Mouse (Mus musculus) hindbrain, embryonic 16.5 days (tissue): Measurements from ENCODE around the gene Tsga10ip. TPM values are rescaled to one million over a fixed set of nuclear protein-coding genes. Genes with fewer than 3 reads are reported as not detected.

ENCODE experiments used
- ATAC-seq: fragments of 200-750 bp; cut with Nextera tagmentation; 2 replicates; pipeline ENCODE4 v1.8.0; 2017; ENCODE audit warnings: moderate TSS enrichment, moderate library complexity
- H3K27ac ChIP-seq: fragments of 300-500 bp; sonication (generic); 2 replicates; pipeline ENCODE4 v1.5.1; 2014; ENCODE audit warnings: low read depth, mild to moderate bottlenecking, control low read depth, low read length, moderate library complexity
- H3K27me3 ChIP-seq: fragments of 300-500 bp; sonication (generic); replicated peaks from 2 replicates; pipeline ENCODE4 v1.6.1; 2014; ENCODE audit warnings: low read length; ENCODE audit not compliant: control insufficient read depth, insufficient read depth
- H3K36me3 ChIP-seq: fragments of 300-500 bp; sonication (generic); 2 replicates; pipeline ENCODE4 v1.6.1; 2014; ENCODE audit warnings: mild to moderate bottlenecking, low read length, moderate library complexity, mixed read lengths; ENCODE audit not compliant: control insufficient read depth, insufficient read depth
- H3K4me1 ChIP-seq: fragments of 300-500 bp; sonication (generic); 2 replicates; pipeline ENCODE4 v1.6.1; 2014; ENCODE audit warnings: low read depth, low read length; ENCODE audit not compliant: control insufficient read depth, insufficient read depth
- H3K4me2 ChIP-seq: fragments of 300-500 bp; sonication (generic); 2 replicates; pipeline ENCODE4 v1.6.1; 2014; ENCODE audit warnings: mild to moderate bottlenecking, low read length, control low read depth, moderate library complexity
- H3K4me3 ChIP-seq: fragments of 300-500 bp; sonication (generic); 2 replicates; pipeline ENCODE4 v1.5.1; 2014; ENCODE audit warnings: mild to moderate bottlenecking, low read length, control low read depth, moderate library complexity
- H3K9ac ChIP-seq: fragments of 300-500 bp; sonication (generic); 2 replicates; pipeline ENCODE4 v1.6.1; 2014; ENCODE audit warnings: low read depth, mild to moderate bottlenecking, control low read depth, low read length, moderate library complexity
- H3K9me3 ChIP-seq: fragments of 300-500 bp; sonication (generic); 2 replicates; pipeline ENCODE4 v1.6.1; 2014; ENCODE audit warnings: mild to moderate bottlenecking, low read length, moderate library complexity; ENCODE audit not compliant: control insufficient read depth
- WGBS: fragments of 180-500 bp; shearing (Covaris S2); extraction: QIAGEN DNeasy Blood & Tissue Kit; methylation state at CpG from one replicate; pipeline ENCODE4 v1.1.7; 2014; 5-methylcytosine and 5-hydroxymethylcytosine counted together
- polyA plus RNA-seq: library from polyadenylated mRNA; unstranded; fragments of >200 nt; fragmentation: Nextera tagmentation; extraction: Ambion mirVana; gene quantifications from 2 replicates; pipeline ENCODE4 v1.2.1, GENCODE M21; 2015

The Tsga10ip gene
- polyA plus RNA-seq, 1 experiment from 2014 or later, result not detected

- 0 out of 2 replicates have a peak overlapping the region, but pooled peaks have one; percentile 24 for H3K27ac ChIP-seq
- H3K36me3 ChIP-seq, result no peaks in the 10 kb centered on the region
- H3K27me3 ChIP-seq, result no peaks in the 10 kb centered on the region; the same call in 1 of the 2 replicates
- WGBS, result 74% methylated on average over 7 of the region's 7 CpGs
- peaks cover 11% of the 10 kb centered on the region for H3K4me1 ChIP-seq
- ATAC-seq, result no peak
- peak overlapping the region; percentile 55 for H3K4me2 ChIP-seq
- peak overlapping the region; percentile 59; the same call in 1 of the 2 replicates for H3K9ac ChIP-seq
- H3K4me3 ChIP-seq, result no peak overlapping the region
- H3K9me3 ChIP-seq, result no peaks in the 10 kb centered on the region
Observed at GRCm38 (mm10) chr19:5433951-5434350, 31.6 kb upstream of the Tsga10ip start.

DNA sequence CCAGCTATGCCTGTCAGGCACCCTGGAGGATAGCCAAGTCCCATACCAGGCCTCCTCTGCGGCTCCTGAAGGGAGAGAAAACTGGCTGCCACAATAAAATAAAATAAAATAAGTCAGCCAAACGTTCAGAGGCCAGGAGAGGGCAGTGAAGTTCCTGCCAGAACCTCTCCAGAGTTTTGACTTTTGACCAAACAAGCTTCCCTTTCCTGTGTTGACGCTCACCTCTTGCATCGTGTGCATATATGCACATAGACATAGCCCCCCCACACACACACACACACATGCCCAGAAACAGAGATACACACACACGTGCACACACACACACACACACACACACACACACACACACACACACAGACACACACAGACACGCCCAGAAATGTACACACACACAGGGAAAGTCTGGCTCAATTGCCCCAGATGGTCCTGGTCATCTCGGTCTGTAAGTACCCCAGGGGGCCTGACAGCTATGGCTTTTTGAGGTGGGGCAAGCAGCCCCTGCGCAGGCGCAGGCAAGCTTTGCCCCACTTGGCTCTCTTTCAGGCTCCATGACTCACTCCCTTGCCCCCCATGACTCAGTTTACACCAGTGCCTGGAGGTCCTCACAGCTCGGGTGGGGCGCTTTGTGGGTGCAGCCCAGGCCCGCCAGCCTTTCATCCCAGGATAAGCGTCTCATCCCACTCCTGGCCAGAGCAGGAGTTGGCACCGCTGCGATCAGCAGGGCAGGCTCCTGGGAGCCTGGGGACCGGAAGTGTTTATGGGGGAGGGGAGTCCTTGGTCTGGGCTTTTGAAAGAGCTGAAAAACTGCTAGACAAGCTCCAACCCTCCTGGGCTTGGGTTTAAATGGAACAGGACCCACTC is 30.9 kb upstream of the Tsga10ip start:
- Histone ChIP-seq H3K4me2 (peak overlapping the region; percentile 55), H3K4me1 (peaks cover 11% of the 10 kb centered on the region), H3K9me3 (no peaks in the 10 kb centered on the region), H3K36me3 (no peaks in the 10 kb centered on the region), H3K27me3 (no peaks in the 10 kb centered on the region; the same call in 1 of the 2 replicates), H3K27ac (peak overlapping the region; percentile 34; the same call in 1 of the 2 replicates), H3K9ac (peak overlapping the region; percentile 59), H3K4me3 (peak overlapping the region; percentile 27; the same call in 1 of the 2 replicates)
- WGBS, result 11% methylated on average over 16 of the region's 16 CpGs
- ATAC-seq, result peak; percentile 50

DNA sequence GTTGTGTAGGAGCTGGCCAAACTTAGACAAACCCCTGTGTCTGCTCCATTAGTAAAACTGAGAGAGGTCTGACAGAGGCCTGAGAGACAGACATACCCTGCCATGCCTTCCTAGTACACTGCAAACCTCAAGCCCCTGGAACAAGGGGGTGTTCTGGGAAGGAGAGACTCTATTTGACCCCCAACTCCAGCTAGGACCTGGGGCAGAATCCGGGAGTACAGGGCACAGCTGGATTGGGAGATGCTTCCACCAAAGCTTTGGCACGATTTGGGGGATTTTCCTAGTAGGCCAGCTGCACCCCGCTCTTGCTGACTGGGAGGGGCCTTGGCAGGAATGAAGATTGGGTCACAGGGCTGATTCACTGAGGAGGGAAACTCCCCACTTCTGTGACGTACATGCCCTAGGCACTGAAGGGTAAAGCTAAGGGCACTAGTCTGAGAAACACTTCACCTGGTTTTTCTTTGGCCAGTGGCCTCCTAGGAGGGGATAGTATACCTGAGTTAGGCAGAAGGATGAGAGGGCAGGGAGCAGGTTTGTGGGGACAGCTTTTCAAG is 29.7 kb upstream of the Tsga10ip start:
- no peak overlapping the region for H3K4me3 ChIP-seq
- H3K9ac ChIP-seq, result no peak overlapping the region
- no peaks in the 10 kb centered on the region; the same call in 1 of the 2 replicates for H3K27me3 ChIP-seq
- no peak for ATAC-seq
- 78% methylated on average over 4 of the region's 4 CpGs for WGBS
- H3K4me1 ChIP-seq, result peaks cover 12% of the 10 kb centered on the region
- H3K36me3 ChIP-seq, result no peaks in the 10 kb centered on the region
- no peak overlapping the region for H3K4me2 ChIP-seq
- H3K27ac ChIP-seq, result no peak overlapping the region
- H3K9me3 ChIP-seq, result no peaks in the 10 kb centered on the region

GRCm38 (mm10) chr19:5430408-5430807 is 28.1 kb upstream of the Tsga10ip start:
- H3K9ac ChIP-seq, result no peak overlapping the region
- peaks cover 25% of the 10 kb centered on the region for H3K4me1 ChIP-seq
- H3K27me3 ChIP-seq, result no peaks in the 10 kb centered on the region; the same call in 1 of the 2 replicates
- H3K27ac ChIP-seq, result no peak overlapping the region
- H3K4me3 ChIP-seq, result no peak overlapping the region
- no peak overlapping the region for H3K4me2 ChIP-seq
- no peaks in the 10 kb centered on the region for H3K9me3 ChIP-seq
- WGBS, result 50% methylated on average over 1 of the region's 1 CpGs
- no peak for ATAC-seq
- no peaks in the 10 kb centered on the region for H3K36me3 ChIP-seq

DNA sequence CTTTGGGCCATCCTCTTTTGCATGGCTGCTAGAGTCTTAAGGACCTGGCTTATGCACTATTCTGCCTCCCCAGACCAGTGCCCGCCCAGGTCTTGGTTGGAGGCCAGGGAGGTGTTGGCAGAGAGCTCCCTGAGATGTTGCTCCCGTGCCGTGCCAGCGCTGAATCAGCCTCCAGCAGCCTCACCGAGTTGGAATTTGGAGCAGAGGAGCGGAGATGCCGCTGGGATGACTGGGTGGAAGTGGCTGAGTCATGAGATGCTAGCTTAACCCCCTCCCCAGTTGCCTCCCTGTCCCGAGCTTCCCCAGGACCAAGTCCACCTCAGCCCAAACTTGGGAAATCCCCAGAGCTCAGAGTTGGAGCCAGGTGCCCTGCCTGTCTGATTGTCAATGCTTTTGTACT is 27.5 kb upstream of the Tsga10ip start:
- Histone ChIP-seq H3K27ac (no peak overlapping the region), H3K9me3 (no peaks in the 10 kb centered on the region)
- WGBS, result 62% methylated on average over 8 of the region's 8 CpGs

DNA sequence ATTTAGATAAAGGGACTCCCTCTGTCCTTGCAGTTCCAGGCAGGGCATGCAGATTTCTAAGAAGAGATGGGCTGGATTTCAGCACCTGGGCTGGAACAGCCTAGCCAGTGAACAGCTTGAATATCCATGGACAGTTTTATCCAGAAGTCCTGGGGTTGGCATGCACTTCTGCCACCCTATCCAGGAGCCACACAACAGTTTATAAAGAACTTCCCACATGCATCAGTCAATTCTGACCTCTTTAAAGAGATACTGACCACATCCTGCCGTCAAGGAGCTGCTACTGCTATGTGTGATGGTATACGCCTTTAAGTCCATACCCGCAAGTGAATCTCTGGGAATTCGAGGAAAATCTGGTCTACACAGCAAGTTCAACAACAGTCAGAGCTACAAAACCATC is 26.9 kb upstream of the Tsga10ip start:
- no peak overlapping the region for H3K4me2 ChIP-seq
- peaks cover 25% of the 10 kb centered on the region for H3K4me1 ChIP-seq
- WGBS, result 86% methylated on average over 4 of the region's 4 CpGs
- no peak overlapping the region for H3K9ac ChIP-seq
- no peak for ATAC-seq
- no peaks in the 10 kb centered on the region for H3K9me3 ChIP-seq
- H3K36me3 ChIP-seq, result no peaks in the 10 kb centered on the region
- no peak overlapping the region for H3K27ac ChIP-seq
- no peak overlapping the region for H3K4me3 ChIP-seq
- H3K27me3 ChIP-seq, result no peaks in the 10 kb centered on the region; the same call in 1 of the 2 replicates

More for the DNA sequence above, 27.5 kb upstream of the Tsga10ip start:
- H3K4me1 ChIP-seq, result peaks cover 25% of the 10 kb centered on the region
- H3K36me3 ChIP-seq, result no peaks in the 10 kb centered on the region
- no peak overlapping the region for H3K9ac ChIP-seq
- no peak for ATAC-seq
- H3K4me2 ChIP-seq, result no peak overlapping the region
- H3K4me3 ChIP-seq, result no peak overlapping the region
- H3K27me3 ChIP-seq, result no peaks in the 10 kb centered on the region; the same call in 1 of the 2 replicates

- 89% methylated on average over 2 of the region's 2 CpGs for WGBS
- ATAC-seq, result no peak
- peaks cover 25% of the 10 kb centered on the region for H3K4me1 ChIP-seq
- H3K4me2 ChIP-seq, result no peak overlapping the region
- no peak overlapping the region for H3K9ac ChIP-seq
- H3K9me3 ChIP-seq, result no peaks in the 10 kb centered on the region
- no peaks in the 10 kb centered on the region; the same call in 1 of the 2 replicates for H3K27me3 ChIP-seq
- H3K4me3 ChIP-seq, result no peak overlapping the region
- no peak overlapping the region for H3K27ac ChIP-seq
- H3K36me3 ChIP-seq, result no peaks in the 10 kb centered on the region
Observed at GRCm38 (mm10) chr19:5428083-5428482, 25.8 kb upstream of the Tsga10ip start.

- H3K4me1 ChIP-seq, result peaks cover 34% of the 10 kb centered on the region
- H3K27ac ChIP-seq, result no peak overlapping the region
- WGBS, result 92% methylated on average over 13 of the region's 13 CpGs
- H3K27me3 ChIP-seq, result no peaks in the 10 kb centered on the region; the same call in 1 of the 2 replicates
- H3K9me3 ChIP-seq, result no peaks in the 10 kb centered on the region
- no peak for ATAC-seq
- peaks cover 3% of the 10 kb centered on the region; the same call in 1 of the 2 replicates for H3K36me3 ChIP-seq
- H3K4me2 ChIP-seq, result no peak overlapping the region
- H3K9ac ChIP-seq, result 0 out of 2 replicates have a peak overlapping the region, but pooled peaks have one; percentile 10
- no peak overlapping the region for H3K4me3 ChIP-seq
Observed at GRCm38 (mm10) chr19:5426640-5427290, 24.4 kb upstream of the Tsga10ip start.
